ENCODE assay signal across 17 mouse cellular contexts in genomic region chr7:65988709-65989108, GRCm38 (mm10).
"Had no signal": no experiment of that assay in that cellular context is flagged by ENCODE, and none has a peak within 500 bp of the region (broad histone marks: within the 10 kb centered on the region; RNA-seq: fewer than 3 reads in every experiment).

No protein-coding gene starts in this region.

- ATAC-seq: hindbrain, embryonic 16.5 days; inflammation-experienced regulatory T-cells, adult 6 months; intestine, embryonic 15.5 days; intestine, postnatal 0 days; liver, embryonic 12.5 days had no signal

- DNase-seq: gastrocnemius, adult 2 months; gastrocnemius, postnatal 10 days; gastrocnemius, postnatal 25 days; heart, adult 18-20 months; heart, postnatal 10 days; heart, postnatal 4 days; kidney, adult 18-20 months; kidney, adult 8-10 months; kidney, postnatal 14 days; layer of hippocampus, adult 9-11 months; layer of hippocampus, postnatal 36 days; left cerebral cortex, postnatal 4 days had no signal
